Mouse (Mus musculus) forebrain, postnatal 0 days (tissue): ENCODE measurements around the gene Mllt11. TPM values are rescaled to one million over a fixed set of nuclear protein-coding genes. Genes with fewer than 3 reads are reported as not detected.

Source experiments
- ATAC-seq: fragments of 200-750 bp; cut with Nextera tagmentation; 2 replicates; pipeline ENCODE4 v1.8.0; 2017; ENCODE audit warnings: mild to moderate bottlenecking, moderate library complexity
- DNase-seq: peaks from one replicate; pipeline ENCODE4 v3.0.0-alpha.2; 2015
- H3K27ac ChIP-seq: fragments of 300-500 bp; sonication (generic); 2 replicates; pipeline ENCODE4 v1.5.1; 2014; ENCODE audit warnings: low read depth, mild to moderate bottlenecking, antibody characterized with exemption, low read length, moderate library complexity, mixed read lengths
- H3K27me3 ChIP-seq: fragments of 300-500 bp; sonication (generic); 2 replicates; pipeline ENCODE4 v1.6.1; 2014; ENCODE audit warnings: mild to moderate bottlenecking, low read length, mixed read lengths; ENCODE audit not compliant: insufficient read depth
- H3K36me3 ChIP-seq: fragments of 300-500 bp; sonication (generic); 2 replicates; pipeline ENCODE4 v1.6.1; 2014; ENCODE audit warnings: mild to moderate bottlenecking, moderate library complexity; ENCODE audit not compliant: insufficient read depth
- H3K4me1 ChIP-seq: fragments of 300-500 bp; sonication (generic); 2 replicates; pipeline ENCODE4 v1.6.1; 2014; ENCODE audit warnings: antibody characterized with exemption; ENCODE audit not compliant: insufficient read depth
- H3K4me2 ChIP-seq: fragments of 300-500 bp; sonication (generic); 2 replicates; pipeline ENCODE4 v1.6.1; 2014; ENCODE audit warnings: low read depth, mild to moderate bottlenecking, moderate library complexity
- H3K4me3 ChIP-seq: fragments of 300-500 bp; sonication (generic); 2 replicates; pipeline ENCODE4 v1.5.1; 2014; ENCODE audit warnings: low read depth, low read length, mixed read lengths
- H3K9ac ChIP-seq: fragments of 300-500 bp; sonication (generic); 2 replicates; pipeline ENCODE4 v1.6.1; 2014; ENCODE audit warnings: mild to moderate bottlenecking
- H3K9me3 ChIP-seq: fragments of 300-500 bp; sonication (generic); 2 replicates; pipeline ENCODE4 v1.6.1; 2016; ENCODE audit warnings: low read length
- CTCF ChIP-seq: sonication (generic); IDR thresholded peaks from 2 replicates; pipeline ENCODE4 v1.5.1; 2016; ENCODE audit warnings: antibody characterized with exemption, control low read depth, low read depth
- WGBS: fragments of 180-500 bp; shearing (Covaris S2); extraction: QIAGEN DNeasy Blood & Tissue Kit; methylation state at CpG from one replicate; pipeline ENCODE4 v1.1.7; 2014; 5-methylcytosine and 5-hydroxymethylcytosine counted together
- polyA plus RNA-seq: library from polyadenylated mRNA; unstranded; fragments of >200 nt; fragmentation: Nextera tagmentation; extraction: Ambion mirVana; gene quantifications from 2 replicates; pipeline ENCODE4 v1.2.1, GENCODE M21; 2015
- total RNA-seq: library from RNA; depleted of rRNA; stranded (reverse); fragments of >200 nt; gene quantifications from 2 replicates; pipeline ENCODE4 v1.2.3, GENCODE M21; 2014; rRNA removed

The Mllt11 gene
- total and polyA plus RNA-seq, 2 experiments from 2014 or later: 207 to 578 TPM

GRCm38 (mm10) chr3:95174011-95174592 is 57.9 kb downstream of the Mllt11 start:
- H3K4me1 ChIP-seq: no peaks in the 10 kb centered on the region
- H3K4me2 ChIP-seq: peak overlapping the region; percentile 42
- TF ChIP-seq CTCF: peak; percentile 84
- peaks cover 45% of the 10 kb centered on the region for H3K36me3 ChIP-seq
- 14% methylated on average over 16 of the region's 16 CpGs for WGBS
- ATAC-seq (peak; percentile 69), DNase-seq (peak; percentile 86)
- H3K27me3 ChIP-seq: 0 out of 2 replicates have a peak, but pooled peaks cover 6% of the 10 kb centered on the region
- no peak overlapping the region for H3K9ac ChIP-seq
- no peaks in the 10 kb centered on the region for H3K9me3 ChIP-seq
- H3K4me3 ChIP-seq: no peak overlapping the region
- H3K27ac ChIP-seq: no peak overlapping the region

GRCm38 (mm10) chr3:95173256-95173949 is 58.6 kb downstream of the Mllt11 start:
- no peaks in the 10 kb centered on the region for H3K4me1 ChIP-seq
- 0 out of 2 replicates have a peak, but pooled peaks cover 6% of the 10 kb centered on the region for H3K27me3 ChIP-seq
- H3K27ac ChIP-seq: 0 out of 2 replicates have a peak overlapping the region, but pooled peaks have one; percentile 4
- ATAC-seq (peak; percentile 14), DNase-seq (peak; percentile 57)
- H3K4me3 ChIP-seq: no peak overlapping the region
- WGBS: 10% methylated on average over 58 of the region's 58 CpGs
- peak overlapping the region; percentile 42 for H3K4me2 ChIP-seq
- no peaks in the 10 kb centered on the region for H3K9me3 ChIP-seq
- H3K9ac ChIP-seq: 0 out of 2 replicates have a peak overlapping the region, but pooled peaks have one; percentile 25
- H3K36me3 ChIP-seq: peaks cover 52% of the 10 kb centered on the region
- TF ChIP-seq CTCF: no peak

GRCm38 (mm10) chr3:95172526-95173255 is 59.3 kb downstream of the Mllt11 start:
- Histone ChIP-seq H3K36me3 (peaks cover 58% of the 10 kb centered on the region), H3K4me1 (no peaks in the 10 kb centered on the region), H3K27ac (no peak overlapping the region), H3K27me3 (0 out of 2 replicates have a peak, but pooled peaks cover 6% of the 10 kb centered on the region), H3K4me2 (peak overlapping the region; percentile 42; the same call in 1 of the 2 replicates), H3K9ac (no peak overlapping the region), H3K4me3 (no peak overlapping the region), H3K9me3 (no peaks in the 10 kb centered on the region)
- no peak for ATAC-seq
- TF ChIP-seq CTCF: no peak
- WGBS: 17% methylated on average over 70 of the region's 84 CpGs
- DNase-seq: peak; percentile 32

- WGBS: 79% methylated on average over 6 of the region's 6 CpGs
- ATAC-seq (no peak), DNase-seq (no peak)
- H3K4me3 ChIP-seq: no peak overlapping the region
- no peak overlapping the region for H3K4me2 ChIP-seq
- H3K9me3 ChIP-seq: no peaks in the 10 kb centered on the region
- no peak overlapping the region for H3K9ac ChIP-seq
- no peak for TF ChIP-seq CTCF
- H3K27ac ChIP-seq: no peak overlapping the region
- H3K27me3 ChIP-seq: 0 out of 2 replicates have a peak, but pooled peaks cover 6% of the 10 kb centered on the region
- peaks cover 71% of the 10 kb centered on the region for H3K36me3 ChIP-seq
- H3K4me1 ChIP-seq: no peaks in the 10 kb centered on the region
Measured at GRCm38 (mm10) chr3:95171105-95171504, 60.9 kb downstream of the Mllt11 start.

GRCm38 (mm10) chr3:95169996-95170395 is 62.0 kb downstream of the Mllt11 start:
- H3K27me3 ChIP-seq: 0 out of 2 replicates have a peak, but pooled peaks cover 6% of the 10 kb centered on the region
- H3K9ac ChIP-seq: no peak overlapping the region
- H3K9me3 ChIP-seq: no peaks in the 10 kb centered on the region
- no peak for TF ChIP-seq CTCF
- DNase-seq (no peak), ATAC-seq (no peak)
- H3K4me1 ChIP-seq: no peaks in the 10 kb centered on the region
- no peak overlapping the region for H3K4me2 ChIP-seq
- H3K4me3 ChIP-seq: no peak overlapping the region
- H3K27ac ChIP-seq: no peak overlapping the region
- 91% methylated on average over 10 of the region's 10 CpGs for WGBS
- peaks cover 82% of the 10 kb centered on the region for H3K36me3 ChIP-seq

Other genes with a start within 250 kb of the Mllt11 start
- gene Zfp687, start 216.7 kb downstream of the Mllt11 start, total RNA-seq: 20.3 and 23.1 TPM in 2 replicates
- gene Zfp687, start 216.7 kb downstream of the Mllt11 start, polyA plus RNA-seq: 9.8 and 13.1 TPM in 2 replicates
- 203 and 255 TPM in 2 replicates for gene Psmd4, start 189.6 kb downstream of the Mllt11 start, total RNA-seq
- 278 and 279 TPM in 2 replicates for gene Psmd4, start 189.6 kb downstream of the Mllt11 start, polyA plus RNA-seq
- gene Pip5k1a, start 125.2 kb downstream of the Mllt11 start, total RNA-seq: 19.5 and 22.6 TPM in 2 replicates
- gene Pip5k1a, start 125.2 kb downstream of the Mllt11 start, polyA plus RNA-seq: 13.8 and 14.5 TPM in 2 replicates
- gene Vps72, start 121.1 kb downstream of the Mllt11 start, total RNA-seq: 88.6 and 92.8 TPM in 2 replicates
- gene Vps72, start 121.1 kb downstream of the Mllt11 start, polyA plus RNA-seq: 164 and 191 TPM in 2 replicates
- gene Tmod4, start 107.7 kb downstream of the Mllt11 start, total RNA-seq: 0.24 and 1.5 TPM in 2 replicates
- 0.39 and 0.62 TPM in 2 replicates for gene Tmod4, start 107.7 kb downstream of the Mllt11 start, polyA plus RNA-seq
- gene Scnm1, start 98.2 kb downstream of the Mllt11 start, total RNA-seq: 47.6 and 52.7 TPM in 2 replicates
- 83.3 and 88.9 TPM in 2 replicates for gene Scnm1, start 98.2 kb downstream of the Mllt11 start, polyA plus RNA-seq
- gene Lysmd1, start 98.1 kb downstream of the Mllt11 start, total RNA-seq: 38.7 and 39.2 TPM in 2 replicates
- 39.7 and 45.8 TPM in 2 replicates for gene Lysmd1, start 98.1 kb downstream of the Mllt11 start, polyA plus RNA-seq
- gene Tnfaip8l2, start 89.8 kb downstream of the Mllt11 start, total RNA-seq: 1.2 and 1.3 TPM in 2 replicates
- gene Tnfaip8l2, start 89.8 kb downstream of the Mllt11 start, polyA plus RNA-seq: 1.8 and 3.3 TPM in 2 replicates
- 75.2 and 94.1 TPM in 2 replicates for gene Sema6c, start 71.7 kb downstream of the Mllt11 start, total RNA-seq
- gene Sema6c, start 71.7 kb downstream of the Mllt11 start, polyA plus RNA-seq: 24.2 and 28.4 TPM in 2 replicates
- gene Gabpb2, start 14.3 kb downstream of the Mllt11 start, total RNA-seq: 6.1 and 9.9 TPM in 2 replicates
- 0.54 and 1.5 TPM in 2 replicates for gene Gabpb2, start 14.3 kb downstream of the Mllt11 start, polyA plus RNA-seq
- gene Cdc42se1, start 3.4 kb downstream of the Mllt11 start, total RNA-seq: 55.7 and 68.0 TPM in 2 replicates
- gene Cdc42se1, start 3.4 kb downstream of the Mllt11 start, polyA plus RNA-seq: 54.2 and 54.9 TPM in 2 replicates
- gene Gm128, start 9.4 kb upstream of the Mllt11 start, total RNA-seq: 0.29 TPM in 1 of 2 replicates, not detected in the other
- 0.11 and 0.28 TPM in 2 replicates for gene Gm128, start 9.4 kb upstream of the Mllt11 start, polyA plus RNA-seq
- 0.23 and 0.33 TPM in 2 replicates for gene Bnipl, start 19.0 kb upstream of the Mllt11 start, total RNA-seq
- gene Bnipl, start 19.0 kb upstream of the Mllt11 start, polyA plus RNA-seq: not detected in 2 replicates
- gene Mindy1, start 49.2 kb upstream of the Mllt11 start, total RNA-seq: 29.5 and 35.4 TPM in 2 replicates
- gene Mindy1, start 49.2 kb upstream of the Mllt11 start, polyA plus RNA-seq: 33.6 and 38.9 TPM in 2 replicates
- 47.2 and 59.0 TPM in 2 replicates for gene Prune1, start 49.9 kb upstream of the Mllt11 start, total RNA-seq
- 51.4 and 60.4 TPM in 2 replicates for gene Prune1, start 49.9 kb upstream of the Mllt11 start, polyA plus RNA-seq
- 0.14 and 0.54 TPM in 2 replicates for gene Anxa9, start 75.0 kb upstream of the Mllt11 start, total RNA-seq
- 0.24 and 0.40 TPM in 2 replicates for gene Anxa9, start 75.0 kb upstream of the Mllt11 start, polyA plus RNA-seq
- gene Cers2, start 82.6 kb upstream of the Mllt11 start, total RNA-seq: 59.4 and 72.6 TPM in 2 replicates
- gene Cers2, start 82.6 kb upstream of the Mllt11 start, polyA plus RNA-seq: 68.6 and 77.9 TPM in 2 replicates
- gene Setdb1, start 125.0 kb upstream of the Mllt11 start, total RNA-seq: 49.9 and 56.1 TPM in 2 replicates
- gene Setdb1, start 125.0 kb upstream of the Mllt11 start, polyA plus RNA-seq: 24.1 and 28.3 TPM in 2 replicates
- not detected in 2 replicates for gene 4930558C23Rik, start 170.7 kb upstream of the Mllt11 start, total RNA-seq
- gene 4930558C23Rik, start 170.7 kb upstream of the Mllt11 start, polyA plus RNA-seq: not detected in 2 replicates
- 14.2 and 14.7 TPM in 2 replicates for gene Arnt, start 202.2 kb upstream of the Mllt11 start, total RNA-seq
- 4.0 and 7.8 TPM in 2 replicates for gene Arnt, start 202.2 kb upstream of the Mllt11 start, polyA plus RNA-seq